Mouse (Mus musculus) embryonic fibroblast, embryonic 13.5 days (primary cell): ENCODE results near the gene Ccdc115. TPM values are rescaled to one million over a fixed set of nuclear protein-coding genes. Genes with fewer than 3 reads are reported as not detected.

Experiments
- H3K27ac ChIP-seq: 2 replicates; pipeline ENCODE4 v1.5.1; 2012; ENCODE audit warnings: low read length, control low read depth, inconsistent platforms; ENCODE audit not compliant: insufficient read depth
- H3K4me1 ChIP-seq: 2 replicates; pipeline ENCODE4 v1.6.1; 2011; ENCODE audit warnings: low read length; ENCODE audit not compliant: control insufficient read depth, insufficient read depth
- H3K4me3 ChIP-seq: 2 replicates; pipeline ENCODE4 v1.5.1; 2011; ENCODE audit warnings: mild to moderate bottlenecking, control low read depth, low read length; ENCODE audit not compliant: insufficient read depth
- CTCF ChIP-seq: IDR thresholded peaks from 2 replicates; pipeline ENCODE4 v1.5.1; 2011; ENCODE audit warnings: mild to moderate bottlenecking, control low read depth, low read length, moderate library complexity, borderline replicate concordance; ENCODE audit not compliant: insufficient read depth
- POLR2A ChIP-seq: IDR thresholded peaks from 2 replicates; pipeline ENCODE4 v1.6.1; 2011; ENCODE audit warnings: low read depth, mild to moderate bottlenecking, control low read depth, low read length, moderate library complexity
- polyA plus RNA-seq: library from polyadenylated mRNA; stranded (reverse); fragments of >200 nt; gene quantifications from 2 replicates; pipeline ENCODE4 v1.2.4, GENCODE M21; 2011; ENCODE audit warnings: low read depth; ENCODE audit not compliant: missing spikeins, insufficient read length

Ccdc115 gene
- 15.2 and 18.1 TPM in 2 replicates for polyA plus RNA-seq

- no peaks in the 10 kb centered on the region for H3K4me1 ChIP-seq
- peak within 1 kb of the TSS; percentile 78 for H3K4me3 ChIP-seq
- peak; percentile 87 for TF ChIP-seq POLR2A
- TF ChIP-seq CTCF = no peak
- H3K27ac ChIP-seq = no peak within 1 kb of the TSS
These were observed at the start of gene Ccdc115, which contains the start of gene Imp4 for GRCm38 (mm10) chr1:34439215-34439960. TSS of gene Ccdc115 (minus strand) at chr1:34439672. TSS of gene Imp4 (plus strand) at chr1:34439851.

GRCm38 (mm10) chr1:34487383-34487782, 47.9 kb upstream of the Ccdc115 start:
- H3K4me1 ChIP-seq = no peaks in the 10 kb centered on the region
- H3K27ac ChIP-seq = no peak overlapping the region
- no peak for TF ChIP-seq CTCF
- TF ChIP-seq POLR2A = no peak
- no peak overlapping the region for H3K4me3 ChIP-seq

- H3K4me1 ChIP-seq = no peaks in the 10 kb centered on the region
- no peak overlapping the region for H3K4me3 ChIP-seq
- no peak overlapping the region for H3K27ac ChIP-seq
- TF ChIP-seq POLR2A = no peak
- TF ChIP-seq CTCF = peak; percentile 58; the same call in 1 of the 2 replicates
These were observed 46.2 kb upstream of the Ccdc115 start for GRCm38 (mm10) chr1:34485461-34486188.

- TF ChIP-seq POLR2A = no peak
- TF ChIP-seq CTCF = no peak
- Histone ChIP-seq H3K4me3 (no peak overlapping the region), H3K27ac (no peak overlapping the region), H3K4me1 (no peaks in the 10 kb centered on the region)
These were observed 45.0 kb upstream of the Ccdc115 start for GRCm38 (mm10) chr1:34484470-34484869.

- no peaks in the 10 kb centered on the region for H3K4me1 ChIP-seq
- H3K27ac ChIP-seq = no peak overlapping the region
- TF ChIP-seq CTCF (no peak), POLR2A (no peak)
- no peak overlapping the region for H3K4me3 ChIP-seq
These were observed 42.6 kb upstream of the Ccdc115 start for GRCm38 (mm10) chr1:34481920-34482669.

GRCm38 (mm10) chr1:34480801-34481200, 41.3 kb upstream of the Ccdc115 start:
- Histone ChIP-seq H3K4me1 (no peaks in the 10 kb centered on the region), H3K27ac (no peak overlapping the region), H3K4me3 (no peak overlapping the region)
- TF ChIP-seq POLR2A (no peak), CTCF (no peak)

- TF ChIP-seq POLR2A (no peak), CTCF (no peak)
- Histone ChIP-seq H3K4me3 (no peak overlapping the region), H3K4me1 (no peaks in the 10 kb centered on the region), H3K27ac (no peak overlapping the region)
These were observed 39.6 kb upstream of the Ccdc115 start for GRCm38 (mm10) chr1:34478891-34479655.

GRCm38 (mm10) chr1:34472427-34473300, 33.2 kb upstream of the Ccdc115 start:
- no peak for TF ChIP-seq POLR2A
- TF ChIP-seq CTCF = no peak
- Histone ChIP-seq H3K4me3 (peak overlapping the region; percentile 54), H3K4me1 (no peaks in the 10 kb centered on the region), H3K27ac (no peak overlapping the region)

- Histone ChIP-seq H3K4me1 (no peaks in the 10 kb centered on the region), H3K27ac (no peak overlapping the region), H3K4me3 (no peak overlapping the region)
- TF ChIP-seq POLR2A = no peak
- no peak for TF ChIP-seq CTCF
These were observed 30.3 kb upstream of the Ccdc115 start for GRCm38 (mm10) chr1:34469801-34470200.
